8 mouse cellular contexts compared by ENCODE assay signal in the genomic region with DNA sequence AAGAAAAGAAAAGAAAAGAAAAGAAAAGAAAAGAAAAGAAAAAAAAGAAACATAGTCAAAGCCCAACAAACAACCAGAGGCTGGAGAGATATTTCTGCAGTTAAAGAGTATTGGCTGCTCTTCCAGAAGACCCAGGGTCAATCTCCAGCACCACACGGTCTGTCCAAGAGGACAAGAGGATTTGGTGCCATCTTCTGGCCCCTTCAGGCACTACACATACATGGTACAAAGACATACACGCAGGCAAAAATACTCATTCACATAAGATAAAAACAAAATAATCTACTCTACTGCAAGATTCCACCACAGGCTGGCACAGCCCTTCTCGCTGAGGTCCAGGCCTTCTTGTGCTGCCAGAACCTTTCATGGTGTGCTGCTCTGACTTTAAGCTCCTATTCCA. TPM values are rescaled to one million over a fixed set of nuclear protein-coding genes. Genes with fewer than 3 reads are reported as not detected.
DNase-seq lines count a peak whose midpoint lies in the region; ATAC-seq and TF ChIP-seq lines count a peak whose summit lies in the region.

No protein-coding gene starts in this region.

- peaks cover 7% of the 10 kb centered on the region for H3K27me3 ChIP-seq in heart, embryonic 11.5 days (ENCODE audit: control insufficient read depth, insufficient read depth, low read length)
- H3K27me3 ChIP-seq in embryonic facial prominence, embryonic 10.5 days (replicated peaks; ENCODE audit: low read depth, poor library complexity, severe bottlenecking) = no peaks in the 10 kb centered on the region
- H3K27me3 ChIP-seq in lung, postnatal 0 days (replicated peaks; ENCODE audit: insufficient read depth, low read length) = no peaks in the 10 kb centered on the region

- H3K4me2 ChIP-seq in heart, embryonic 11.5 days = no peak overlapping the region
- no peak overlapping the region for H3K4me2 ChIP-seq in lung, postnatal 0 days (replicated peaks; ENCODE audit: low read depth, low read length)

- no peaks in the 10 kb centered on the region for H3K4me1 ChIP-seq in heart, embryonic 11.5 days (ENCODE audit: control insufficient read depth, insufficient read depth, low read length)
- H3K4me1 ChIP-seq in embryonic facial prominence, embryonic 10.5 days = peaks cover 10% of the 10 kb centered on the region; the same call in 1 of the 2 replicates
- no peaks in the 10 kb centered on the region for H3K4me1 ChIP-seq in lung, postnatal 0 days (ENCODE audit: insufficient read depth, low read depth, low read length)

- intact Hi-C loops in heart, postnatal 14 days (cut with DNase I) = loop anchor here (5.0 kb wide), 2 partner anchors 441 to 651 kb away; no protein-coding TSS in a partner anchor

- peak; percentile 60 for TF ChIP-seq CTCF in lung, postnatal 0 days (IDR thresholded peaks at IDR 0.05)

- no peaks in the 10 kb centered on the region for H3K36me3 ChIP-seq in heart, embryonic 11.5 days (ENCODE audit: control insufficient read depth, insufficient read depth, low read length)
- H3K36me3 ChIP-seq in embryonic facial prominence, embryonic 10.5 days (replicated peaks) = no peaks in the 10 kb centered on the region
- H3K36me3 ChIP-seq in lung, postnatal 0 days (ENCODE audit: insufficient read depth, low read length) = no peaks in the 10 kb centered on the region

- H3K4me3 ChIP-seq in heart, embryonic 11.5 days (ENCODE audit: low read depth, low read length) = no peak overlapping the region
- H3K4me3 ChIP-seq in embryonic facial prominence, embryonic 10.5 days = no peak overlapping the region
- H3K4me3 ChIP-seq in lung, postnatal 0 days (ENCODE audit: low read depth, low read length) = no peak overlapping the region

- no peak overlapping the region for H3K27ac ChIP-seq in heart, embryonic 11.5 days (ENCODE audit: low read depth, low read length)
- H3K27ac ChIP-seq in embryonic facial prominence, embryonic 10.5 days (replicated peaks) = no peak overlapping the region
- H3K27ac ChIP-seq in lung, postnatal 0 days (ENCODE audit: low read length) = no peak overlapping the region

- ATAC-seq in heart, embryonic 11.5 days (replicated peaks; ENCODE audit: insufficient number of reproducible peaks, low FRiP score, low TSS enrichment) = no peak
- no peak for ATAC-seq in lung, postnatal 0 days

- no peak overlapping the region for H3K9ac ChIP-seq in heart, embryonic 11.5 days (ENCODE audit: low read depth, low read length)
- H3K9ac ChIP-seq in lung, postnatal 0 days (replicated peaks; ENCODE audit: low read depth) = no peak overlapping the region

- TF ChIP-seq EP300 in lung, postnatal 0 days (IDR thresholded peaks at IDR 0.05) = no peak

- no peaks in the 10 kb centered on the region for H3K9me3 ChIP-seq in heart, embryonic 11.5 days (replicated peaks; ENCODE audit: control insufficient read depth, low read length)
- no peaks in the 10 kb centered on the region for H3K9me3 ChIP-seq in embryonic facial prominence, embryonic 10.5 days
- H3K9me3 ChIP-seq in lung, postnatal 0 days (ENCODE audit: low read length) = no peaks in the 10 kb centered on the region

- peak; percentile 23 to 40 for DNase-seq in heart, postnatal 14 days
- DNase-seq in 416B (ENCODE audit: low read depth) (peak; percentile 72), NIH3T3 (ENCODE audit: low read depth) (peak; percentile 73)
- DNase-seq in embryonic facial prominence, embryonic 10.5 days (ENCODE audit: low spot score) = peak; percentile 66
- peak; percentile 57 for DNase-seq in lung, postnatal 0 days (ENCODE audit: low spot score)
- peak; percentile 59 for DNase-seq in thymus, postnatal 14 days
- DNase-seq in heart, adult 8-10 months (ENCODE audit: low spot score) = no peak

- WGBS in heart, embryonic 11.5 days (ENCODE audit: insufficient replicate concordance) = 27% methylated on average over 3 of the region's 3 CpGs
- WGBS in embryonic facial prominence, embryonic 10.5 days = 30% methylated on average over 3 of the region's 3 CpGs
- WGBS in lung, postnatal 0 days = 26% methylated on average over 3 of the region's 3 CpGs

RNA-seq across cellular contexts. Expression of a gene that starts 23.4 kb away (rescaled TPM):
- total RNA-seq in heart, postnatal 14 days (2021) = 1 to 10 TPM; 3.2 to 3.6 TPM
- 2.3 and 3.1 TPM in 2 replicates for polyA plus RNA-seq in heart, embryonic 11.5 days (2014; fragmentation: Nextera tagmentation; extraction: Ambion mirVana)
- polyA plus RNA-seq in embryonic facial prominence, embryonic 10.5 days (2016; fragmentation: Nextera tagmentation; extraction: Ambion mirVana) = 5.0 and 5.3 TPM in 2 replicates
- 1.6 and 2.4 TPM in 2 replicates for polyA plus RNA-seq in lung, postnatal 0 days (2015; fragmentation: Nextera tagmentation; extraction: Ambion mirVana)
- total RNA-seq in heart, adult 8-10 months (2022) = 1 to 10 TPM; 3.4 to 6.9 (median 3.9) TPM

RNA-seq across cellular contexts. Expression of a gene that starts 43.0 kb away (rescaled TPM):
- not detected for total RNA-seq in heart, postnatal 14 days (2021)
- 0.40 TPM in 1 of 2 replicates, not detected in the other for polyA plus RNA-seq in heart, embryonic 11.5 days (2014; fragmentation: Nextera tagmentation; extraction: Ambion mirVana)
- polyA plus RNA-seq in embryonic facial prominence, embryonic 10.5 days (2016; fragmentation: Nextera tagmentation; extraction: Ambion mirVana) = 1.3 and 1.5 TPM in 2 replicates
- polyA plus RNA-seq in lung, postnatal 0 days (2015; fragmentation: Nextera tagmentation; extraction: Ambion mirVana) = 13.5 and 18.3 TPM in 2 replicates
- total RNA-seq in heart, adult 8-10 months (2022) = under 1 TPM in 1 of 4 experiments, not detected in 3; 0.43 TPM

RNA-seq across cellular contexts. Expression of a gene that starts 44.7 kb away (rescaled TPM):
- 10 to 100 TPM; 41.5 to 44.7 TPM for total RNA-seq in heart, postnatal 14 days (2021)
- polyA plus RNA-seq in heart, embryonic 11.5 days (2014; fragmentation: Nextera tagmentation; extraction: Ambion mirVana) = 60.6 and 63.9 TPM in 2 replicates
- polyA plus RNA-seq in embryonic facial prominence, embryonic 10.5 days (2016; fragmentation: Nextera tagmentation; extraction: Ambion mirVana) = 68.5 and 71.9 TPM in 2 replicates
- 20.8 and 21.8 TPM in 2 replicates for polyA plus RNA-seq in lung, postnatal 0 days (2015; fragmentation: Nextera tagmentation; extraction: Ambion mirVana)
- total RNA-seq in heart, adult 8-10 months (2022) = 10 to 100 TPM; 39.1 to 46.8 (median 42.0) TPM
